Mouse (Mus musculus) bone marrow, adult 2 months (tissue): ENCODE measurements around the gene Tsen54.

Experiments
- CTCF ChIP-seq: fragments of 200-500 bp; IDR thresholded peaks from 2 replicates; pipeline ENCODE4 v1.5.1; 2011; ENCODE audit warnings: low read length, control low read depth; ENCODE audit not compliant: control insufficient read depth, insufficient read depth
- POLR2A ChIP-seq: fragments of 200-500 bp; IDR thresholded peaks from 2 replicates; pipeline ENCODE4 v1.6.1; 2011; ENCODE audit warnings: low read depth, mild to moderate bottlenecking, control low read depth, low read length, borderline replicate concordance; ENCODE audit not compliant: control insufficient read depth

GRCm38 (mm10) chr11:115836656-115837395, 22.3 kb downstream of the Tsen54 start:
- TF ChIP-seq CTCF: no peak
- no peak for TF ChIP-seq POLR2A
